Mouse (Mus musculus): ENCODE data around the gene Ensa.

The Ensa gene

DNA sequence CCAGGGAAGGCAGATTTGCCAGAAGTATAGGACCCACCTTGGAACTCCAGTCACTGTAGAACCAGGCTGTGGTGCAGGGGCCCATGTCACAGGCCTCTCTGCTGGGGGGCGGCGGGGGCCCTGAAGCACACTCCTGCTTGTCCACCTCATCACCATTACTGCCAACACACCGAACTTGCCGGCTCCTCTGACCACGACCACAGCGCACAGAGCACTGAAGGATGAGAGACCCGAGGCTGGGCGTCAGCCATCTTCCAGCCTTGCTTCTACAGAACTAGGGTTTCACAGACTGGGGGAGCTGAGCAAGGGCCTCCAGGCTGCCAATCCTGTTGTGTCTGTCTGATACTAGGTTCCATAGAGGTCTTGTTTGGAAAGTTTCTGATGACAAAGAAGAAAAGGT lies 54.8 kb downstream of the Ensa start:
- no peak for ATAC-seq (ENCODE audit: low TSS enrichment)

DNA sequence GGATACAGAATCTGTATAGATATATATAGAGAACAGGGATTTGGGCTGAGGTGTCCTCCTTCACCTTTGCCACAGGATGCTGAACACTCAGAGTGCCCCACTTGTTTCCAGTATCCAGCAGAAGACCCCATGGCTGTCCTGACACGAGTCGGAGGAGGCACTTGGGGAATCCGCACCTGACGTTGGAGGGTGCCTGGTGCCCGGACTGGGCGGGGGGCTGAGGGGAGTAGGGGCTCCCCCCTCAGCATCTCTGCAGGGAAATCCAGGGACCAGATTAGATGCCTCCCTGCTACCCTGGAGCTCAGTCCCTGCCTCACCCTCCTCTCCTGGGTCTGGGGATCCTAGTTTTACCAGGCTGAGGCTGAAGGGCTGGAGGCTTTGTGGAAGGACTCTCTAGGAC lies 55.9 kb downstream of the Ensa start:
- ATAC-seq (ENCODE audit: low TSS enrichment): no peak

DNA sequence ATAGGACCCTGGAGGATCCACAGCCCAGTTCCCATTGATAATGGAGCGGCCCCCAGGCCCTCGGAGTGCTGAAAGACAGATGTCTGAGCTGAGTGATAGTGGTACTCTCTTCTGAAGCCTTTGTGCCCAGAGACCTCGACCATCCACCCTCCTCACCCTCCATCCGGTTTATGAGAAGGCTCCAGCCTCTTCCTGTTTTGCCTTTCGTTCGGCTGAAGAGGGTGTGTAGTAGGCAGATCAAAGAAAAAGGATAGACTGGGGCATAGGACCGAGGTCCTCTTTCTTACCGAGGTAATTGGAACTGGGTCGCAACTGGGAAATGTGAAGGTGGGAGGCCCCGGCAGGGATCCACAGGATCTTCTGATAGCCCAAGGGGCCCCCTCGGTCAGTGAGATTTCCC lies 56.6 kb downstream of the Ensa start:
- ATAC-seq (ENCODE audit: low TSS enrichment): no peak

All from frontal cortex, adult (tissue).